10 mouse cellular contexts compared by ENCODE assay signal in genomic region chr1:134435414-134435813, GRCm38 (mm10). TPM values are rescaled to one million over a fixed set of nuclear protein-coding genes. Genes with fewer than 3 reads are reported as not detected.
DNase-seq lines count a peak whose midpoint lies in the region; ATAC-seq and TF ChIP-seq lines count a peak whose summit lies in the region.
"Had no signal": no experiment of that assay in that cellular context is flagged by ENCODE, and none has a peak within 500 bp of the region (broad histone marks: within the 10 kb centered on the region; RNA-seq: fewer than 3 reads in every experiment).

No protein-coding gene starts in this region.

- TF ChIP-seq EP300 in lung, postnatal 0 days (IDR thresholded peaks at IDR 0.05): no peak

- H3K9ac ChIP-seq in lung, postnatal 0 days (replicated peaks; ENCODE audit: low read depth): no peak overlapping the region
- no peak overlapping the region for H3K9ac ChIP-seq in liver, adult 2 months (ENCODE audit: low read depth, low read length)
- H3K9ac ChIP-seq in forebrain, embryonic 15.5 days (replicated peaks): no peak overlapping the region

- H3K79me2 ChIP-seq in liver, adult 2 months (ENCODE audit: control insufficient read depth, insufficient read depth, low read length): no peaks in the 10 kb centered on the region

- H3K27me3 ChIP-seq in lung, postnatal 0 days (replicated peaks; ENCODE audit: insufficient read depth, low read length): no peaks in the 10 kb centered on the region
- no peaks in the 10 kb centered on the region for H3K27me3 ChIP-seq in liver, adult 2 months (ENCODE audit: control insufficient read depth, insufficient read depth, low read length)
- no peaks in the 10 kb centered on the region for H3K27me3 ChIP-seq in forebrain, embryonic 15.5 days

- WGBS in lung, postnatal 0 days: 34% methylated on average over 4 of the region's 4 CpGs
- 24% methylated on average over 4 of the region's 4 CpGs for WGBS in lung, adult 2 months
- WGBS in liver, adult 2 months: 59% methylated on average over 4 of the region's 4 CpGs
- 22% methylated on average over 4 of the region's 4 CpGs for WGBS in forebrain, embryonic 15.5 days

- no peaks in the 10 kb centered on the region for H3K9me3 ChIP-seq in lung, postnatal 0 days (ENCODE audit: low read length)
- H3K9me3 ChIP-seq in forebrain, embryonic 15.5 days: no peaks in the 10 kb centered on the region

- no peak overlapping the region for H3K4me3 ChIP-seq in lung, postnatal 0 days (ENCODE audit: low read depth, low read length)
- no peak overlapping the region for H3K4me3 ChIP-seq in lung, adult 2 months (replicated peaks; ENCODE audit: extremely low read depth, low read depth, low read length)
- no peak overlapping the region for H3K4me3 ChIP-seq in liver, adult 2 months (ENCODE audit: insufficient read depth, low read depth, low read length)
- no peak overlapping the region for H3K4me3 ChIP-seq in forebrain, embryonic 15.5 days

- no peaks in the 10 kb centered on the region for H3K4me1 ChIP-seq in lung, postnatal 0 days (ENCODE audit: insufficient read depth, low read depth, low read length)
- H3K4me1 ChIP-seq in lung, adult 2 months (ENCODE audit: control insufficient read depth, insufficient read depth, low read length): no peaks in the 10 kb centered on the region
- H3K4me1 ChIP-seq in liver, adult 2 months (ENCODE audit: control insufficient read depth, insufficient read depth, low read length): no peaks in the 10 kb centered on the region
- no peaks in the 10 kb centered on the region for H3K4me1 ChIP-seq in forebrain, embryonic 15.5 days

- no peak overlapping the region for H3K4me2 ChIP-seq in lung, postnatal 0 days (replicated peaks; ENCODE audit: low read depth, low read length)
- H3K4me2 ChIP-seq in forebrain, embryonic 15.5 days (replicated peaks): no peak overlapping the region

- TF ChIP-seq CTCF in lung, postnatal 0 days (IDR thresholded peaks at IDR 0.05): peak; percentile 63
- no peak for TF ChIP-seq CTCF in lung, adult 2 months (IDR thresholded peaks at IDR 0.05; ENCODE audit: insufficient read depth, low read length)
- TF ChIP-seq CTCF in liver, adult 2 months (IDR thresholded peaks at IDR 0.05; ENCODE audit: low read depth, low read length): peak; percentile 28; the same call in 1 of the 2 replicates

- H3K36me3 ChIP-seq in lung, postnatal 0 days (ENCODE audit: insufficient read depth, low read length): peaks cover 21% of the 10 kb centered on the region
- H3K36me3 ChIP-seq in liver, adult 2 months (ENCODE audit: control insufficient read depth, insufficient read depth, low read length): peaks cover 16% of the 10 kb centered on the region; the same call in 1 of the 2 replicates
- H3K36me3 ChIP-seq in forebrain, embryonic 15.5 days: peaks cover 29% of the 10 kb centered on the region

- DNase-seq in cerebellum, postnatal 10 days: peak; percentile 49 to 56
- DNase-seq in cerebellum, adult 11 months: no peak
- peak; percentile 79 for DNase-seq in lung, postnatal 0 days (ENCODE audit: low spot score)
- DNase-seq in lung, adult 2 months: no peak
- no peak for DNase-seq in liver, adult 2 months (ENCODE audit: extremely low read depth, low read depth, low spot score)
- peak; percentile 61 for DNase-seq in thymus, postnatal 0 days (ENCODE audit: low spot score)
- no peak for DNase-seq in adrenal gland, postnatal 25 days

- no peak overlapping the region for H3K27ac ChIP-seq in lung, postnatal 0 days (ENCODE audit: low read length)
- H3K27ac ChIP-seq in liver, adult 2 months (replicated peaks; ENCODE audit: insufficient read depth, low read depth, low read length): no peak overlapping the region
- no peak overlapping the region for H3K27ac ChIP-seq in forebrain, embryonic 15.5 days (replicated peaks)

- TF ChIP-seq POLR2A in lung, adult 2 months (IDR thresholded peaks at IDR 0.05; ENCODE audit: borderline replicate concordance, extremely low read depth, low read depth, low read length): no peak
- TF ChIP-seq POLR2A in liver, adult 2 months (IDR thresholded peaks at IDR 0.05; ENCODE audit: extremely low read depth, insufficient read depth, low read length): no peak

- no peak for ATAC-seq in lung, postnatal 0 days
- ATAC-seq in forebrain, embryonic 15.5 days (replicated peaks): no peak

RNA-seq across cellular contexts. Expression of gene Klhl12, which starts 19.9 kb away (rescaled TPM):
- 11.3 and 12.8 TPM in 2 replicates for polyA plus RNA-seq in lung, postnatal 0 days (2015; fragmentation: Nextera tagmentation; extraction: Ambion mirVana)
- 5.4 and 8.5 TPM in 2 replicates for polyA plus RNA-seq in lung, adult 2 months (2012; rRNA removed)
- total RNA-seq in liver, adult 2 months (2014; rRNA removed): 8.8 and 9.9 TPM in 2 replicates
- polyA plus RNA-seq in liver, adult 2 months (2012; rRNA removed): 4.5 and 5.1 TPM in 2 replicates
- polyA plus RNA-seq in thymus, postnatal 0 days (2015; fragmentation: Nextera tagmentation; extraction: Ambion mirVana): 12.7 and 14.3 TPM in 2 replicates
- 20.1 and 24.9 TPM in 2 replicates for total RNA-seq in adrenal gland, postnatal 25 days (2021)
- polyA plus RNA-seq in forebrain, embryonic 15.5 days (2015; fragmentation: Nextera tagmentation; extraction: Ambion mirVana): 39.7 and 40.1 TPM in 2 replicates

RNA-seq across cellular contexts. Expression of gene Adipor1, which starts 20.2 kb away (rescaled TPM):
- polyA plus RNA-seq in lung, postnatal 0 days (2015; fragmentation: Nextera tagmentation; extraction: Ambion mirVana): 123 and 126 TPM in 2 replicates
- polyA plus RNA-seq in lung, adult 2 months (2012; rRNA removed): 134 and 155 TPM in 2 replicates
- total RNA-seq in liver, adult 2 months (2014; rRNA removed): 71.5 and 81.2 TPM in 2 replicates
- 92.7 and 105 TPM in 2 replicates for polyA plus RNA-seq in liver, adult 2 months (2012; rRNA removed)
- 65.8 and 67.9 TPM in 2 replicates for polyA plus RNA-seq in thymus, postnatal 0 days (2015; fragmentation: Nextera tagmentation; extraction: Ambion mirVana)
- 129 and 132 TPM in 2 replicates for total RNA-seq in adrenal gland, postnatal 25 days (2021)
- 62.6 and 63.4 TPM in 2 replicates for polyA plus RNA-seq in forebrain, embryonic 15.5 days (2015; fragmentation: Nextera tagmentation; extraction: Ambion mirVana)

RNA-seq across cellular contexts. Expression of gene Cyb5r1, which starts 30.1 kb away (rescaled TPM):
- 15.3 and 22.2 TPM in 2 replicates for polyA plus RNA-seq in lung, postnatal 0 days (2015; fragmentation: Nextera tagmentation; extraction: Ambion mirVana)
- 41.6 and 59.5 TPM in 2 replicates for polyA plus RNA-seq in lung, adult 2 months (2012; rRNA removed)
- 4.5 and 4.7 TPM in 2 replicates for total RNA-seq in liver, adult 2 months (2014; rRNA removed)
- polyA plus RNA-seq in liver, adult 2 months (2012; rRNA removed): 8.3 and 16.3 TPM in 2 replicates
- polyA plus RNA-seq in thymus, postnatal 0 days (2015; fragmentation: Nextera tagmentation; extraction: Ambion mirVana): 13.4 and 20.4 TPM in 2 replicates
- 51.2 and 62.0 TPM in 2 replicates for total RNA-seq in adrenal gland, postnatal 25 days (2021)
- polyA plus RNA-seq in forebrain, embryonic 15.5 days (2015; fragmentation: Nextera tagmentation; extraction: Ambion mirVana): 19.4 and 21.7 TPM in 2 replicates

RNA-seq across cellular contexts. Expression of gene 4933406M09Rik, which starts 49.7 kb away (rescaled TPM):
- polyA plus RNA-seq in lung, postnatal 0 days (2015; fragmentation: Nextera tagmentation; extraction: Ambion mirVana): 0.06 TPM in 1 of 2 replicates, not detected in the other
- not detected in 2 replicates for polyA plus RNA-seq in lung, adult 2 months (2012; rRNA removed)
- total RNA-seq in liver, adult 2 months (2014; rRNA removed): not detected in 2 replicates
- polyA plus RNA-seq in liver, adult 2 months (2012; rRNA removed): not detected in 2 replicates
- not detected in 2 replicates for polyA plus RNA-seq in thymus, postnatal 0 days (2015; fragmentation: Nextera tagmentation; extraction: Ambion mirVana)
- not detected in 2 replicates for total RNA-seq in adrenal gland, postnatal 25 days (2021)
- polyA plus RNA-seq in forebrain, embryonic 15.5 days (2015; fragmentation: Nextera tagmentation; extraction: Ambion mirVana): not detected in 2 replicates
- polyA plus RNA-seq: heart, embryonic 16.5 days; neural tube, embryonic 14.5 days had no signal

RNA-seq across cellular contexts. Expression of gene Rabif, which starts 59.0 kb away (rescaled TPM):
- 28.0 and 29.1 TPM in 2 replicates for polyA plus RNA-seq in lung, postnatal 0 days (2015; fragmentation: Nextera tagmentation; extraction: Ambion mirVana)
- 11.2 and 15.5 TPM in 2 replicates for polyA plus RNA-seq in lung, adult 2 months (2012; rRNA removed)
- total RNA-seq in liver, adult 2 months (2014; rRNA removed): 5.9 and 6.9 TPM in 2 replicates
- 9.8 and 10.6 TPM in 2 replicates for polyA plus RNA-seq in liver, adult 2 months (2012; rRNA removed)
- 46.2 and 46.4 TPM in 2 replicates for polyA plus RNA-seq in thymus, postnatal 0 days (2015; fragmentation: Nextera tagmentation; extraction: Ambion mirVana)
- 34.1 and 38.4 TPM in 2 replicates for total RNA-seq in adrenal gland, postnatal 25 days (2021)
- polyA plus RNA-seq in forebrain, embryonic 15.5 days (2015; fragmentation: Nextera tagmentation; extraction: Ambion mirVana): 55.3 and 55.9 TPM in 2 replicates

Comparison
In these comparisons a context has a peak if more than half of its experiments do, and no peak if none do; other contexts are left out.
1. DNase-seq: peak in cerebellum, postnatal 10 days (2 of 2), lung, postnatal 0 days (single experiment) and thymus, postnatal 0 days (single experiment); none in cerebellum, adult 11 months (single experiment), lung, adult 2 months (single experiment), liver, adult 2 months (single experiment) and adrenal gland, postnatal 25 days (single experiment).